Mouse (Mus musculus): Measurements from ENCODE around the gene Ppp1r9a. TPM values are rescaled to one million over a fixed set of nuclear protein-coding genes. Genes with fewer than 3 reads are reported as not detected.

The Ppp1r9a gene
- polyA plus RNA-seq, 1 experiment, result 0.13 TPM

DNA sequence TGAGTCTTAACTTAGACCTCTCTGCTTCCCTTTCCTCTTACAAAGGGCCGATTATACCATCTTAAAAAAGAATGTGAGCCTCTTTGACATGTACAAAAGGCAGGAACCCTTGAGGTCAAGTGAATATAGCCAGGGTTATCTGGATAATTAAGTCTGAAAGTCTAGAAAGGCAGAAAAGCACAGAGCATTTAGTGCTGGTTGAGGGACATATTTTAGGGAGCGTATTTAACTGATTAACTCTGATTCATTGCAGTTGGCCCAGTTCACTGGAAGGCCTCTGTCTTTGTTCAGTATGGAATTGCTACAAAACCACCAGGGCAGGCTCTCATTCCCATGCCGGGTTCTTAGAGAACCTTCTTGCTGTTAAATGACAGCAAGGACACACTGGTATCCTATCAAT is 36.2 kb downstream of the Ppp1r9a start:
- TF ChIP-seq POLR2AphosphoS2 (IDR thresholded peaks at IDR 0.05; ENCODE audit: insufficient read length, low read depth), result no peak
- no peak for TF ChIP-seq REST (IDR thresholded peaks at IDR 0.05; ENCODE audit: insufficient read depth, insufficient read length)
- TF ChIP-seq TCF3 (IDR thresholded peaks at IDR 0.05; ENCODE audit: insufficient read length, low read depth), result no peak
- TF ChIP-seq SRF (IDR thresholded peaks at IDR 0.05; ENCODE audit: control insufficient read depth, insufficient read length, low read depth), result no peak
- TF ChIP-seq USF1 (IDR thresholded peaks at IDR 0.05; ENCODE audit: low read depth), result no peak
- TF ChIP-seq MAX (IDR thresholded peaks at IDR 0.05; ENCODE audit: low read depth), result no peak
- TF ChIP-seq CEBPB (IDR thresholded peaks at IDR 0.05; ENCODE audit: insufficient read depth, poor library complexity, severe bottlenecking), result no peak
- no peak for TF ChIP-seq TCF12 (IDR thresholded peaks at IDR 0.05; ENCODE audit: insufficient read depth, poor library complexity, severe bottlenecking)
- TF ChIP-seq MYOG (IDR thresholded peaks at IDR 0.05; ENCODE audit: control insufficient read depth in 1 of 3, insufficient read depth in 1 of 3, insufficient read length in 2 of 3, low read depth in 2 of 3), result no peak
- TF ChIP-seq E2F4 (IDR thresholded peaks at IDR 0.05; ENCODE audit: insufficient read depth), result no peak
- TF ChIP-seq POLR2A (IDR thresholded peaks at IDR 0.05; ENCODE audit: insufficient read length, low read depth), result no peak
- H3ac ChIP-seq (ENCODE audit: control insufficient read depth, insufficient read length), result no peak overlapping the region
- no peak overlapping the region for H3K4me3 ChIP-seq
- no peaks in the 10 kb centered on the region for H3K36me3 ChIP-seq (ENCODE audit: control insufficient read depth, insufficient read depth)
- no peak overlapping the region for H3K4me2 ChIP-seq (ENCODE audit: low read depth)
- H3K27me3 ChIP-seq (ENCODE audit: control insufficient read depth, insufficient read depth, insufficient read length), result no peaks in the 10 kb centered on the region
- no peaks in the 10 kb centered on the region for H3K79me2 ChIP-seq (ENCODE audit: control insufficient read depth, insufficient read depth)

DNA sequence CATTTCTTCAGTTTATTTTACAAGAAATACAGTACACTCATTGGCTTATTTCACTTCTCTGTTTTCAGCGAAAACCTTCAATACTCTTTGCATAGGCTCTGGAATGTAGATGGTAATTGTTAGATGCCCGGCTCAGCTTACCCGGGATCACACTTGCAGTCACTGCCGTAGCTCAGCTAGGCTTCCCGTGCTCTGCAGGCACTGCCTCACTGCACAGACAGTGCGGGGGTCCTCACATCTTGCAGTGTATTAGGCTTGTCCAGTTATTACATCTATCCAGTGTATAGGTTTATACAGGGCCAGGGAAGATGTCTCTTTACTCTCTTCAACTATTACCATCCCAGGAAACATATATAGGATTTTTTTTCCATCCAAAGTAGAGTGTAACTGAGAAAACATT is 37.4 kb downstream of the Ppp1r9a start:
- Histone ChIP-seq H3K4me3 (no peak overlapping the region), H3K79me2 (ENCODE audit: control insufficient read depth, insufficient read depth) (no peaks in the 10 kb centered on the region), H3K4me2 (ENCODE audit: low read depth) (no peak overlapping the region), H3ac (ENCODE audit: control insufficient read depth, insufficient read length) (no peak overlapping the region), H3K27me3 (ENCODE audit: control insufficient read depth, insufficient read depth, insufficient read length) (no peaks in the 10 kb centered on the region), H3K36me3 (ENCODE audit: control insufficient read depth, insufficient read depth) (no peaks in the 10 kb centered on the region)
- TF ChIP-seq REST (IDR thresholded peaks at IDR 0.05; ENCODE audit: insufficient read depth, insufficient read length), result no peak
- TF ChIP-seq TCF3 (IDR thresholded peaks at IDR 0.05; ENCODE audit: insufficient read length, low read depth), result no peak
- no peak for TF ChIP-seq POLR2A (IDR thresholded peaks at IDR 0.05; ENCODE audit: insufficient read length, low read depth)
- TF ChIP-seq CEBPB (IDR thresholded peaks at IDR 0.05; ENCODE audit: insufficient read depth, poor library complexity, severe bottlenecking), result no peak
- no peak for TF ChIP-seq SRF (IDR thresholded peaks at IDR 0.05; ENCODE audit: control insufficient read depth, insufficient read length, low read depth)
- no peak for TF ChIP-seq MYOD1 (IDR thresholded peaks at IDR 0.05; ENCODE audit: control insufficient read depth in 1 of 3, insufficient read length in 2 of 3, low read depth in 2 of 3)
- TF ChIP-seq MAX (IDR thresholded peaks at IDR 0.05; ENCODE audit: low read depth), result no peak
- no peak for TF ChIP-seq POLR2AphosphoS2 (IDR thresholded peaks at IDR 0.05; ENCODE audit: insufficient read length, low read depth)
- no peak for TF ChIP-seq TCF12 (IDR thresholded peaks at IDR 0.05; ENCODE audit: insufficient read depth, poor library complexity, severe bottlenecking)
- TF ChIP-seq E2F4 (IDR thresholded peaks at IDR 0.05; ENCODE audit: insufficient read depth), result no peak
- TF ChIP-seq MYOG (IDR thresholded peaks at IDR 0.05; ENCODE audit: control insufficient read depth in 1 of 3, insufficient read depth in 1 of 3, insufficient read length in 2 of 3, low read depth in 2 of 3), result no peak
- no peak for TF ChIP-seq USF1 (IDR thresholded peaks at IDR 0.05; ENCODE audit: low read depth)

DNA sequence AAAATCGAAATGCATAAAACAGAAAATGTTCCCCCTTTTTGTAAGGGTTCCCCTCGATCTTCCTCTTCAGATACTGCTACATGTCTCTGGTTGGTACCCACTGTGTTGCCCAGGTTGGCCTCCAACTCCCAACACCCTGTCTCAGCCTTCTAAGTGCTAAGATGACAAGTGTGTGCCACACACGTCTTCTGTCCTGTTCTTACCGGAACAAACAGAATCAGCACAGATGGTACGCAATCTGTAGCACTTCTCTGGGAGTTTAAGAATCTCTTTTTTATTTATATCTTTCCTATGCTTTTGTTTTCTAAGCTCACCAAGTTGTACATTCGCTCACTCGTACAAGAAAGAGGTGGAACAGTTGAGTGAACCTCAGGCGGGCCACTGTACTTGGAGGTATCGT is 37.9 kb downstream of the Ppp1r9a start:
- no peak overlapping the region for H3K4me3 ChIP-seq
- no peak for TF ChIP-seq REST (IDR thresholded peaks at IDR 0.05; ENCODE audit: insufficient read depth, insufficient read length)
- TF ChIP-seq USF1 (IDR thresholded peaks at IDR 0.05; ENCODE audit: low read depth), result no peak
- no peak for TF ChIP-seq CEBPB (IDR thresholded peaks at IDR 0.05; ENCODE audit: insufficient read depth, poor library complexity, severe bottlenecking)
- H3K27me3 ChIP-seq (ENCODE audit: control insufficient read depth, insufficient read depth, insufficient read length), result no peaks in the 10 kb centered on the region

DNA sequence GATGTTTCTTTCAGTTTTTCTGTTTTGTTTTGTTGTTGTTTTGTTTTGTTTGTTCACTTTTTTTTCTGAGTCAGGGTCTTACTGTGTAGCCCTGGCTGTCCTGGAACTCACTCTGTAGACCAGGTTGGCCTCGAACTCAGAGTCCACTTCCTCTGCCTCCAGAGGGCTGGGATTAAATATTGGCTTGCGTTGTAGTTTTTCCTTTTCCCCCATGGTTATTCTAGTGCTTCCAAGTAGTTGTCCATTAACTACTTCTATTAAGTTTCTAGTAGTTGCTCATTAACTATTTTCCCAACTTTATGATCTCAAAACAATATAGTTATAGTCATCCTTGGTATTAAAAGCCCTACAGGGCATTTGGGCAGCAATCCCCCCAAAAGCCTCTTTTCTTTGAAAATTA is 41.1 kb downstream of the Ppp1r9a start:
- TF ChIP-seq REST (IDR thresholded peaks at IDR 0.05; ENCODE audit: insufficient read depth, insufficient read length) (no peak), USF1 (IDR thresholded peaks at IDR 0.05; ENCODE audit: low read depth) (no peak), SRF (IDR thresholded peaks at IDR 0.05; ENCODE audit: control insufficient read depth, insufficient read length, low read depth) (no peak), E2F4 (IDR thresholded peaks at IDR 0.05; ENCODE audit: insufficient read depth) (no peak), CEBPB (IDR thresholded peaks at IDR 0.05; ENCODE audit: insufficient read depth, poor library complexity, severe bottlenecking) (no peak), POLR2A (IDR thresholded peaks at IDR 0.05; ENCODE audit: insufficient read length, low read depth) (no peak), MYOG (IDR thresholded peaks at IDR 0.05; ENCODE audit: control insufficient read depth in 1 of 3, insufficient read depth in 1 of 3, insufficient read length in 2 of 3, low read depth in 2 of 3) (no peak), TCF3 (IDR thresholded peaks at IDR 0.05; ENCODE audit: insufficient read length, low read depth) (no peak), POLR2AphosphoS2 (IDR thresholded peaks at IDR 0.05; ENCODE audit: insufficient read length, low read depth) (no peak), TCF12 (IDR thresholded peaks at IDR 0.05; ENCODE audit: insufficient read depth, poor library complexity, severe bottlenecking) (no peak), MYOD1 (IDR thresholded peaks at IDR 0.05; ENCODE audit: control insufficient read depth in 1 of 3, insufficient read length in 2 of 3, low read depth in 2 of 3) (no peak), MAX (IDR thresholded peaks at IDR 0.05; ENCODE audit: low read depth) (no peak)
- H3K79me2 ChIP-seq (ENCODE audit: control insufficient read depth, insufficient read depth), result no peaks in the 10 kb centered on the region
- H3K4me2 ChIP-seq (ENCODE audit: low read depth), result no peak overlapping the region

More for the DNA sequence above, 37.9 kb downstream of the Ppp1r9a start:
- H3K79me2 ChIP-seq (ENCODE audit: control insufficient read depth, insufficient read depth), result no peaks in the 10 kb centered on the region
- H3ac ChIP-seq (ENCODE audit: control insufficient read depth, insufficient read length), result no peak overlapping the region
- no peaks in the 10 kb centered on the region for H3K36me3 ChIP-seq (ENCODE audit: control insufficient read depth, insufficient read depth)
- no peak overlapping the region for H3K4me2 ChIP-seq (ENCODE audit: low read depth)

DNA sequence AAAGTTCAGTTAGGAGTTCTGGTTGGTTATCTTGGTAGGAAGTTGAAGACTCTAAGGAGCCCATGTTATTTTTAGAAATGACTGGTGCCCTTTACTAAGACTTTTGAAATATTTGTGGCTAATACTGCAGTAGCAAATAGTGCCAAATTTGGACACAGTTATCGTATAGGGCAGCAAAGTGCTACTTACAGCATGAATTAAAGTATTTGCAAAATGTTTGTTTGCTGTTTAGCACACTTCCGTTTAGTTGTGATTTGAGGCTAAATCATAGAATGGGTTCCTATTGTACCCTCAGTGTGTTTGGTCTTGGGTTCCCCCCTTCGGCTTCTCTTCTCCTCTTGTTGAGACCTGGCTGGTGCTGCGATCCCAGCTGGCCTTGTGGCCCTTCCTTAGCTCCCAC is 45.3 kb downstream of the Ppp1r9a start:
- no peak overlapping the region for H3K4me2 ChIP-seq (ENCODE audit: low read depth)
- H3K36me3 ChIP-seq (ENCODE audit: control insufficient read depth, insufficient read depth), result no peaks in the 10 kb centered on the region
- no peak overlapping the region for H3K4me3 ChIP-seq
- TF ChIP-seq MYOD1 (IDR thresholded peaks at IDR 0.05; ENCODE audit: control insufficient read depth in 1 of 3, insufficient read length in 2 of 3, low read depth in 2 of 3) (no peak), SRF (IDR thresholded peaks at IDR 0.05; ENCODE audit: control insufficient read depth, insufficient read length, low read depth) (no peak), POLR2A (IDR thresholded peaks at IDR 0.05; ENCODE audit: insufficient read length, low read depth) (no peak), MYOG (IDR thresholded peaks at IDR 0.05; ENCODE audit: control insufficient read depth in 1 of 3, insufficient read depth in 1 of 3, insufficient read length in 2 of 3, low read depth in 2 of 3) (no peak), POLR2AphosphoS2 (IDR thresholded peaks at IDR 0.05; ENCODE audit: insufficient read length, low read depth) (no peak), TCF3 (IDR thresholded peaks at IDR 0.05; ENCODE audit: insufficient read length, low read depth) (no peak), MAX (IDR thresholded peaks at IDR 0.05; ENCODE audit: low read depth) (no peak), USF1 (IDR thresholded peaks at IDR 0.05; ENCODE audit: low read depth) (no peak), REST (IDR thresholded peaks at IDR 0.05; ENCODE audit: insufficient read depth, insufficient read length) (no peak), TCF12 (IDR thresholded peaks at IDR 0.05; ENCODE audit: insufficient read depth, poor library complexity, severe bottlenecking) (no peak), E2F4 (IDR thresholded peaks at IDR 0.05; ENCODE audit: insufficient read depth) (no peak), CEBPB (IDR thresholded peaks at IDR 0.05; ENCODE audit: insufficient read depth, poor library complexity, severe bottlenecking) (no peak)
- no peaks in the 10 kb centered on the region for H3K79me2 ChIP-seq (ENCODE audit: control insufficient read depth, insufficient read depth)
- H3ac ChIP-seq (ENCODE audit: control insufficient read depth, insufficient read length), result no peak overlapping the region
- H3K27me3 ChIP-seq (ENCODE audit: control insufficient read depth, insufficient read depth, insufficient read length), result no peaks in the 10 kb centered on the region

More for the DNA sequence above, 41.1 kb downstream of the Ppp1r9a start:
- Histone ChIP-seq H3ac (ENCODE audit: control insufficient read depth, insufficient read length) (no peak overlapping the region), H3K36me3 (ENCODE audit: control insufficient read depth, insufficient read depth) (no peaks in the 10 kb centered on the region), H3K27me3 (ENCODE audit: control insufficient read depth, insufficient read depth, insufficient read length) (no peaks in the 10 kb centered on the region), H3K4me3 (no peak overlapping the region)

Measured in myocyte (in vitro differentiated cells).